Mouse (Mus musculus): ENCODE results near the gene Zcchc24.
"Not testable (repeated sequence)": the region's sequence is repeated elsewhere in the genome, so short reads cannot be mapped to it uniquely, and the experiment has no call there.

The Zcchc24 gene

GRCm38 (mm10) chr14:25768915-25769625 lies at the start of gene Zcchc24:
Zcchc24 (minus strand) TSS chr14:25769039.
- DNase-seq (ENCODE audit: low spot score), result peak; percentile 66

DNA sequence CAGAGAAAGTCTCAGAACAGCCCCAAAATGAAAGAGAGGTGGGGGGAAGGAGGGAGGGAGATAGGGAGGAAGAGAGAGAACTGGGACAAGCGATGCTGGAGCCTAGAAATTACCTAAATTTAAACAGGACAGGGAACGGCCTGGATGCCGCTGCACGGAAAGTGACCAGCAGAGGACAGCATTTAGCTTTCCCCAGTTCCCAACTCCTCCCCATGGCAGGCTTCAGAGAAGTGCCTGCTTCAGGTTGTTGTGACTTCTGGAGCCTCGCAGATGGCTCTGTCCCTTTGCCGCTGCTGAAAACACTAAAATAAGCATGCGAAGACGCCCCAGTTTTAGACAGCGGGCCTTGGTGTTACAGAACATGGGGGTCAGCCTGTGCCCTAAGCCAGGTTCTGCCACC lies 47.6 kb upstream of the Zcchc24 start:
- DNase-seq (ENCODE audit: low spot score), result no peak

DNA sequence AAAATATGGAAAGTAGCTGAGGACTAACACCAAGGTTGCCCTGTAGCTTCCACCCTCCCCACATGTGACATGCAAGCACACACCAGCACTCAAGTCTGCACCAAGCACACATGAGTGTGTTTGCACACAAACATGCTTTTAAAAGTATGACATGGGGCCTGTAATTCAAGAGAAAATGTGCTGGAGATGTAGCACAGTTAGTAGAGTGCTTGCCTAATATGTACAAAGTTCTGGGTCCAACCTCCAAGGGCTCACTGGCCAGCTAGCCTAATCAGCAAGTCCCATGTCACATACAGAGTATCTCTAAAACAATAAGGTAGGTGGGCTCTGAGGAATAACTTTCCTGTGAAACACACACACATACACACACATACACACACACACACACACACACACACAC lies 45.3 kb upstream of the Zcchc24 start:
- no peak for DNase-seq (ENCODE audit: low spot score)

DNA sequence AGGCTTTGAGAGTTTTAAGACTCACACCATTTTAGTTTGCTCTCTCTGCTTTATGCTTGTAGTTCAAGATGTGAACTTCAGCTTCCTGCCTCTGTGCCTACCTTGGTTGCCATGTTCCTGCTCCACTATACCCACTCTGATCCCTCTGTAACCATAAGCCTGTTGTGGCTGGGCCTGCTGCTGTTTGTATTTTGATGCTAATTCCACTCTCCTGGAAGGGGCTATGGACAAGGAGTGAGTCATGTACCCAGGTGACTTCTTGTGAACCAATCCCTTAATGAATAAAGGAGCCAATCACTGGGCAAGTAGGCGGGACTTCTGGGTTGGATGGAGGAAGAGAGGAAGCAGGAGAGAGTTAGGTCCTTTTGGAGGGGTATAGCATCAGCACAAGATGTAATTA lies 42.2 kb upstream of the Zcchc24 start:
- DNase-seq (ENCODE audit: low spot score), result not testable (repeated sequence)

DNA sequence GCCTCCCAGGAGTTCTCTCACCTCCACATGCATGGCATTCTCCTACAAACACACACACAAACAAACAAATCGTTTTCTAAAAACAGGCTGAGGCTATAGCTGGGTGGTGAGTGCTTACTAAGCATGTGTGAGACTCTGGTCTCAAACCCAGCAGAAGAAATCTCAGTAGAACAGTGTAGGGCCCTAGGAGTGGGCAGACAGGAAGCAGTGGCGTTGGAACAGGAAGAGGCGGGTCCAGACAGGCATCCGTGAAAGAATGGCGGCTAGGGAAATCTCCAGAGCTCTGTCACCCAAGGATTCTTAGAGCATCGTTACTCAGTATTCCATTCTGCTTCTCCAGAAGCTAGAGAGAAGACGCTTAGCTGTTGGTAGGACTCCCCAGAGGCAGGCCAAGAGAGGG lies 37.7 kb upstream of the Zcchc24 start:
- no peak for DNase-seq (ENCODE audit: low spot score)

DNA sequence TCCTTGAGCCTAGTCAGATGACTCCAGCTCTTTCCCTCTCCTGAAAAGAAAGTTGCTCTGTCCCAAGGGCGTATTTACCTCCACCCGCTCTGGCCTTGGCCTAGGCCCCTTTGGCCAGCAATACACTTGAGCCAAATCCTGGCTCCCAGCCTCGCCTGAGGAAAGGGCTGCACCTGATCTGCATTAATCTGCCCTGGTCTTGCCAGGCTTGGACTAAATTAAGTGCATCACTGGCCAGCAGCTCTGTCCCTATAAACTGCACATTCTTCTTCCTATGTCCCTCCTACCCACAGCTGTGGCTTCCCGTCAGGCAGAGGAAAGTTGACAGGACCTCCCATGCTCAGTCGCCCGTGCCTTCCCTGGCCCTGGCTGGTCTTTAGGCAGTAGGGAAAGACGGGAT lies 37.0 kb upstream of the Zcchc24 start:
- DNase-seq (ENCODE audit: low spot score), result no peak

DNA sequence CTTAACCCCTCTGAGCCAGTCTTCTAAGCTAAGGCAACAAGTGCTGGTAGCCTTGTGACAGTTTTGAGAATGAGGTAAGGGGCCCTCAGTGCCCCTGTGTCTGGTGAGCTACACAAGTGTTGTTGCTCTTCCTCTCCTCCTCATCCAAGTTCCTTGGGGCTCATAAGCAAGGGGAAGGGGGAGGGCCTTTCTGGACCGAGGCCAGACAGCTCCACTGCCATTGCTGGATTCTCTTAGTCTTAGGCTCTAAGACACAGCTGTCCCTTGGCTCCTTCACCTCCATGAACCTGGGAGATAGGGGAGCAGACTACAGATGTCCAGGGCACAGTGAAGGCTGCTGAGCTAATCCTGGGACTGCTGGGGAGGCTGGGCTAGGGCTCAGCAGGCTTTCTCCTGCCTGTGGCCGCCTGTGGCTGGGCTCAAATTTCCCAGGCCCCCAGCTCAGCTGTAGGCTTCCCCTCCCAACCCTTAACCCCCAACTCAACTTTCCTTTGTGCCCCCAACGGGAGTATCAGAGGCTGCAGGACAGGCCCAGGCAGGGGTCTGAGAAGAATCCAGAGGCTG lies 34.5 kb upstream of the Zcchc24 start:
- no peak for DNase-seq (ENCODE audit: low spot score)

- DNase-seq (ENCODE audit: low spot score), result no peak
Measured at GRCm38 (mm10) chr14:25802511-25802910, 33.7 kb upstream of the Zcchc24 start.

DNA sequence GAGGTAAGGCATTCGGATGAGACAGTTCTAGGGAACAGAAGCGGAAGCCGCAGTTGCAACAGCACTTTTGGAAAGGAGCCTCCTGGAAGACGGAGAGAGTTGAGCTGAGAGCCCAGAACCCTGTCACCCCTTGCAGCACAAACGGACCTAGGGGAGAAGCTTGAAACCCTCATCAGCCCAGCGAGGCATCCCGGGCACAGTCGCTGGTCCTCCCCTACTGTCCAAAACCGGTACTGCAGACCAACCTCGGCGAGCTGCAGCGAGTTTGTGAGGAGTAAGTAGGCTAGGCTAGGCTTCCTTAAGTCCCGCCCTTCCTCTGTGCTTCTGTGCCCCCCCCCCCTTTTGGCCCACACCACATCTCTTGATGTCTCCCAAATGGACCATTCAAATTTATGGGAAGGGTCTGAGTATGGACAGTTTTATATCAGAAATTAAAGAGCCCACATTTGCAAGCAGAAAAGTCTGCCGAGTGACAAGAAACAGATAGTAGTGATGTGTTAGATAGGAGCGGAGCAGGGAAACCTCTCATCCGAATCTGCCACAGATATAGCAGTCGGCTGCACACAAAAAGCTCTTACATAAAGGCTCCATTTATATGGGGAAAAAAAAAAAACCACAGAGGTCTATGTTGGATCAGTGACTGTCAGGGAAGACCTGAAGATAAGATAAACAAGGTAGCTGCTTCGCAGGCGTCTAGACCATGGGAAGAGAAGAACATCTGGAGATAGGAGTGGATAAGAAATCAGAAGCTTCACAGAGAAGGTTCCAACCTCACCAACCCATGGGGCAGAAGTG lies 31.5 kb upstream of the Zcchc24 start:
- DNase-seq (ENCODE audit: low spot score), result peak; percentile 85

DNA sequence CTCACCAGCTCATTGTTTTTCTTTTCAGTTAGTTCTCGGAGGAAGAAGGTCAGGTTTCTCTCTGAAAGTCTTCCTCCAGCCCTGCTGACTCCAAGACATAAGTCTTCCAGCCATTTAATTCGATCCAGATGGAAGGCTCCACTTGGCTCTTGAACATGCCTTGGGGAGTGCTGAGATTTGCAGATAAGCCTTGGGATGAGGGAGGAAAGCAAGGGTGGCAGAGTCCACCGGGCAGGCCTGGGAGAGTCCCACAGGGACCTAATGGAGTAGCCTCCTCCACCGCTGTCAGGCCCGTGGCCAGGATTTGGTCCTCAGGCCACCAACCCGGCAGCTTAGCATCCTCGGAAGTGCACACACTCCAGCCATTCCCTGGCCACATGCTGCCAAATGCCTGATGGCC lies 27.8 kb upstream of the Zcchc24 start:
- no peak for DNase-seq (ENCODE audit: low spot score)

DNA sequence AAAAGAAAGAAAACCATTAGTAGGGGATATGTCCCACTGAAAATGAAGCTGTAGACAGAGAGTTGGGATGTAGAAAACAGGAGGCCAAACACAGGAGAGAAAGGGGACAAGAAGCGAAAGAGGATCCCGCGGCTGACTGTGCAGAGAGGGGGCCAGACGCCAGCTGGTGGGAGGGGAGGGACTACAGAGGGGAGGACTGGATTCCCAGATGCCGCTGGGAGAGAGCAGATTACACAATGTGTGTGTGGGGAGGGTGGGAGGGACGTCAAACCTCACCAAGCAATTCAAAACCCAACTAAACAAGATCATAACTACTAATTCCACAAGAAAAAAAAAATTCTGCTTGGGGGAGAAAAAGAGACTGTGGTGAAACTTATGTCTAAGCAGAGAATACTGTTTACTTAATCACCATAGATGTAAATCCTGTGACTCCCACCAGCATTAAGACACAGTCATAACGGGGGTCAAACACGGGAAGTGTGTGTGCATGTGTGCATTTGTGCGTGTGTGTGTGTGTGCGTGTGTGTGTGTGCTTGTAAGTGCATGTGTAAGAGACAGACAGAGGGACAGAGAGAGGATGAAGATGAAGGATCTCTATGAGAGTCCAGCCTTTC lies 26.8 kb upstream of the Zcchc24 start:
- DNase-seq (ENCODE audit: low spot score), result no peak

DNA sequence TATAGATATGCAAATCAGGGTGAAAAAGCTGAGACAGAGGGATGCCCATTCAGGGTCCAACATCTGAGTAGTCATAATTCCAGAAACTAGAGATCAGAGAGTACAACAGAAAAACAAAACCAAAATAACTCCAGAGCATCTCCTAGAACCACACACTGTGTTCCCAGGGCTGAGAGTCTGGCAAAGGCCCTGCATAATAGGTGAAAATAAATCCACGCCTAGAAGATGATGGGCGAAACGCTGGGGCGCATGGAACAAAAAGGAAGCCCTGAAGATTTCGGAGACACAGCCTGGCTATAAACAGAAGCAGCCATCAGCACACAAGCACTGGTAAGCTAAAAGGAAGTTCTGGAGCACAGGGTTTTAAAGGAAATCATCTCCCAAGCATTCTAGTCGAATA lies 26.2 kb upstream of the Zcchc24 start:
- no peak for DNase-seq (ENCODE audit: low spot score)

GRCm38 (mm10) chr14:25794331-25794730 lies 25.5 kb upstream of the Zcchc24 start:
- DNase-seq (ENCODE audit: low spot score), result no peak

DNA sequence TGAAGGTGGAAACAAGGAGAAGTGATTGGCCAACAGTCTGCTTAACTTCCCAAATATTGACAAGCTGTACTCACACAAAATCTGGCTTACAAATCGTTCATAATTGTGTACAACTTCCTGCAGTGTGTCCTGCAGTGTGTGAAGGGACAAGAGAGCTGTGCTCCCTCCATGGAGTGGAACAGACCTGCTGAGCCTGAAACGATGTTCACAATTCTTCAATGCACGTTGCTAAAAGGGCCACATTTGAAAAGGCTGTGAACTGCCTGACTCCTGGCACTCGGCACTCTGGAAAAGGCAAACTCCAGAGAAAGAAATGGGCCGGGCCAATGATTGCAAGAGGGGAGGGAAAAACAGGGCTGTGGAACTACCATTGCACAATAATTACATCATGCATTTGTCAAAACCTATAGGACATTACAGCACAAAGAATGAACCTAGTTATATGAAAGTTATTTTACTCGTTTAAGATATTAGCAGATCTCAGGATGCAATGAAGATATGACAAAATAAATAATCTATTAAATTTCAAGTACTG lies 22.0 kb upstream of the Zcchc24 start:
- DNase-seq (ENCODE audit: low spot score), result no peak

DNA sequence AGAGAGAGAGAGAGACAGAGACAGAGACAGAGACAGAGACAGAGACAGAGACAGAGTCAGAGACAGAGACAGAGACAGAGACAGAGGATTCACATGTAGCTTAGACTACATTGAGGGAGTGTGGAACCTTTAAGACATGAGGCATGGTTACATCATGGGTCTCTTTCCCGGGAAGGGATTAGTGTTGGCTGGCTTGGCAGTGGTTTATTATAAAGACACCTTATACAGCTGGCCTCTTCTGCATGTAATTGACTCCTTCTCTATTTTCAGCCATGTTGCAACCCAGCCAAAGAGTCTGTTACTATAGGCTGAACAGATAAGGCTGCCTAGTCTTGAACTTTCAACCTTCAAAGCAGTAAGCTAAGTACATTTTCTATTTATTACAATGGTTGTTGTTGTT lies 21.1 kb upstream of the Zcchc24 start:
- DNase-seq (ENCODE audit: low spot score), result no peak

GRCm38 (mm10) chr14:25789207-25789606 lies 20.4 kb upstream of the Zcchc24 start:
- DNase-seq (ENCODE audit: low spot score), result no peak

DNA sequence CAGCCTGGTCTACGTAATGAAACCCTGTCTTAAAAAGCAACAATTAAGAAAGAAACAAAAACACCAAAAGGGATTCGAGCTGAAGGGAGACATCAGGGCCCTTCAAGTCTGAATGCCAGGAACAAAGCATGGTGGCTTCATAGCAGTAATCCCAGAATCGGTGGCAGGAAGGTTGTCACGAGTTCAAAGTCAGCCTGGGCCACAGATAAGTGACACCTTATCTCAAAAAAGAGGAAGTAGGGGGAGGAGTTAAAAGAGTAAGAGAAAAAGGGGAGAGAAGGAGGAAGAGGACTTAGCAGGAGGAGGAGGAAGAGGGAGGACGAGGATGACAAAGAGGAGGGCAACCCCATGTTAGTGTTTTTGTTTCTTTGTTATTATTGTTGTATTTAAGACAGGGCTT lies 19.4 kb upstream of the Zcchc24 start:
- no peak for DNase-seq (ENCODE audit: low spot score)

GRCm38 (mm10) chr14:25787387-25787910 lies 18.6 kb upstream of the Zcchc24 start:
- DNase-seq (ENCODE audit: low spot score), result no peak

- peak; percentile 41 for DNase-seq (ENCODE audit: low spot score)
Measured at GRCm38 (mm10) chr14:25786959-25787358, 18.1 kb upstream of the Zcchc24 start.

DNA sequence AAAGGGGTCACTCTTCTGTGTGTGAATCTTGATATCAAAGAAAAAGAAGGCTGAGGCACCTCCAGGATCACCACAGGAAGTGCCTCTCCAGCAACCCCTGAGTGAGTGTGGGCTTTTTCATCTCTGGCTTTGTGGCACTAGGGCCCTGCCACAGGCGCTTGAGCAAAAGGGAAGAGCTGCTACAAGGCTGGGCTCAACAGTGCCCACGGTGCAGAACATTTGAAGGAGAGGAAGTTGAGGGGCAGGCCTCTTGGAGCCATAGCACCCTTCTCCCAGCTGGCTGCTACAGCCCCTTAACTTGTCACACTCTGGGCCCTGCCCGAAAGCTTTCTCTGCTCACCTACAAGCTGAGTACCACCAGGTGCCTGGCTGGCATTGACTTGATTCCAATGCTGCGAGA lies 16.4 kb upstream of the Zcchc24 start:
- DNase-seq (ENCODE audit: low spot score), result no peak

DNA sequence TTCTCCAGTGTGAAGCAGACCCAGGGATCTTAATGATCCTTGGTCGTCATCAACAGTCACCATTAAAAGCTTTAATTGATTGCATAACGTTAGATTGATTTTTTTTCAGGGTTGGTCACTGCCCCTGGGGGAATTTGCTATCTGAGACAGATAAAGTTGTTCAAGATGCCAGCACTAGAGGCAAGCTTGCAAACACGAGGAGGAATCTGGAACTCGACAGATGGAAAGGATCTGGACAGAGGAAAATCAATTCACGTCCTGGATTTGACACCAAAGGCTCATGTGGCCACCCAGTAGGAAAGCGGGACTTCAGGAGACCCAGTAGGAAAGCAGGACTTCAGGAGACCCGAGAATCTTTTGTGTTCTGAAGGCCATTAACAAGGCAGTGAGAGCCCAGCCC lies 14.4 kb upstream of the Zcchc24 start:
- no peak for DNase-seq (ENCODE audit: low spot score)

- DNase-seq (ENCODE audit: low spot score), result no peak
Measured at GRCm38 (mm10) chr14:25780601-25781000, 11.8 kb upstream of the Zcchc24 start.
